Mouse (Mus musculus) intestine, embryonic 14.5 days (tissue): ENCODE measurements around the gene Hoxd8. TPM values are rescaled to one million over a fixed set of nuclear protein-coding genes. Genes with fewer than 3 reads are reported as not detected.

Experiments
- ATAC-seq: fragments of 200-750 bp; cut with Nextera tagmentation; replicated peaks from 2 replicates; pipeline ENCODE4 v1.8.0; 2017; ENCODE audit warnings: low read depth, moderate number of reproducible peaks, moderate TSS enrichment, moderate library complexity; ENCODE audit not compliant: low FRiP score, low TSS enrichment
- DNase-seq: peaks from one replicate; pipeline ENCODE4 v3.0.0-alpha.2; 2018; ENCODE audit warnings: low spot score
- H3K27ac ChIP-seq: fragments of 300-500 bp; sonication (generic); 2 replicates; pipeline ENCODE4 v1.5.1; 2014; ENCODE audit warnings: low read depth, mild to moderate bottlenecking, control low read depth
- H3K27me3 ChIP-seq: fragments of 300-500 bp; sonication (generic); replicated peaks from 2 replicates; pipeline ENCODE4 v1.6.1; 2014; ENCODE audit warnings: low read length, control low read depth; ENCODE audit not compliant: control insufficient read depth, insufficient read depth
- H3K36me3 ChIP-seq: fragments of 300-500 bp; sonication (generic); 2 replicates; pipeline ENCODE4 v1.6.1; 2014; ENCODE audit warnings: low read length, control low read depth; ENCODE audit not compliant: control insufficient read depth, insufficient read depth
- H3K4me1 ChIP-seq: fragments of 300-500 bp; sonication (generic); replicated peaks from 2 replicates; pipeline ENCODE4 v1.6.1; 2014; ENCODE audit warnings: low read length, control low read depth, mixed read lengths; ENCODE audit not compliant: control insufficient read depth, insufficient read depth
- H3K4me2 ChIP-seq: fragments of 300-500 bp; sonication (generic); 2 replicates; pipeline ENCODE4 v1.6.1; 2014; ENCODE audit warnings: low read length
- H3K4me3 ChIP-seq: fragments of 300-500 bp; sonication (generic); 2 replicates; pipeline ENCODE4 v1.5.1; 2014; ENCODE audit warnings: low read depth, low read length, control low read depth, mixed read lengths
- H3K9ac ChIP-seq: fragments of 300-500 bp; sonication (generic); 2 replicates; pipeline ENCODE4 v1.6.1; 2014; ENCODE audit warnings: mild to moderate bottlenecking, low read length
- H3K9me3 ChIP-seq: fragments of 300-500 bp; sonication (generic); 2 replicates; pipeline ENCODE4 v1.6.1; 2016; ENCODE audit warnings: low read length, control low read depth; ENCODE audit not compliant: control insufficient read depth
- WGBS: fragments of 180-500 bp; shearing (Covaris S2); extraction: QIAGEN DNeasy Blood & Tissue Kit; methylation state at CpG from one replicate; pipeline ENCODE4 v1.1.7; 2014; 5-methylcytosine and 5-hydroxymethylcytosine counted together
- polyA plus RNA-seq: library from polyadenylated mRNA; unstranded; fragments of >200 nt; fragmentation: Nextera tagmentation; extraction: Ambion mirVana; gene quantifications from 2 replicates; pipeline ENCODE4 v1.2.1, GENCODE M21; 2014

Gene Hoxd8
- polyA plus RNA-seq, 1 experiment from 2014 or later: 6.1 TPM

DNA sequence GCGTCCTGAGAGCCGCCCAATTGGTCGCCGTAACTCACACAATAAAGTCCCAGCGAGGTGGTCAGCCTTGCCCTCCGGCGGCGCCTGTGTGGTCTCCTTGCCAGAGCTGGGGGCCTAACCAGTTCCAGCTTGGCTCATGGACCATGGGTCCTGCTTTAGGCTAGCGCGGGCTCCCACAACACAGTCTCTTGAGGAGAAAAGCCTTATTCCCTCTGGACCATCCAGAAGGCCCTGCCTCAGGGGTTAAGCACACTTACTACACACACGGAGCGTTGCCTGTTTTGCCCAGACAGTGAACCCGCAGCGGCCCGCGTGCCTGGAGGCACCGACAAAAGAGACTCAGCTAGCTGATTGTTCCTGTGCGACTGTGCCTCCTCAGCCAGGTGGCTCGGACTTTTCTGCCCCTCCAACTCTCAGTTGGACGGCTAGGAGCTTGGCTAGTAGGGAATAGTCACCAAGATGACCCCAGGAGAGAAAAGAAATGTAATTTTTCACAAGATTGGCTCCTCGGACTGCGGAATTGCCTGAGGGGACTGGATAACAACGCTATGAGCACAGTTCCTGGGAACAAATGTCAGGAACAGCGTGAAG lies 30.5 kb upstream of the Hoxd8 start:
- no peak overlapping the region for H3K9ac ChIP-seq
- DNase-seq (peak; percentile 62), ATAC-seq (no peak)
- no peak overlapping the region for H3K4me3 ChIP-seq
- no peaks in the 10 kb centered on the region for H3K4me1 ChIP-seq
- no peak overlapping the region for H3K4me2 ChIP-seq
- WGBS: 5% methylated on average over 24 of the region's 24 CpGs
- no peak overlapping the region for H3K27ac ChIP-seq
- no peaks in the 10 kb centered on the region for H3K9me3 ChIP-seq
- no peaks in the 10 kb centered on the region for H3K36me3 ChIP-seq
- peaks cover 100% of the 10 kb centered on the region for H3K27me3 ChIP-seq

DNA sequence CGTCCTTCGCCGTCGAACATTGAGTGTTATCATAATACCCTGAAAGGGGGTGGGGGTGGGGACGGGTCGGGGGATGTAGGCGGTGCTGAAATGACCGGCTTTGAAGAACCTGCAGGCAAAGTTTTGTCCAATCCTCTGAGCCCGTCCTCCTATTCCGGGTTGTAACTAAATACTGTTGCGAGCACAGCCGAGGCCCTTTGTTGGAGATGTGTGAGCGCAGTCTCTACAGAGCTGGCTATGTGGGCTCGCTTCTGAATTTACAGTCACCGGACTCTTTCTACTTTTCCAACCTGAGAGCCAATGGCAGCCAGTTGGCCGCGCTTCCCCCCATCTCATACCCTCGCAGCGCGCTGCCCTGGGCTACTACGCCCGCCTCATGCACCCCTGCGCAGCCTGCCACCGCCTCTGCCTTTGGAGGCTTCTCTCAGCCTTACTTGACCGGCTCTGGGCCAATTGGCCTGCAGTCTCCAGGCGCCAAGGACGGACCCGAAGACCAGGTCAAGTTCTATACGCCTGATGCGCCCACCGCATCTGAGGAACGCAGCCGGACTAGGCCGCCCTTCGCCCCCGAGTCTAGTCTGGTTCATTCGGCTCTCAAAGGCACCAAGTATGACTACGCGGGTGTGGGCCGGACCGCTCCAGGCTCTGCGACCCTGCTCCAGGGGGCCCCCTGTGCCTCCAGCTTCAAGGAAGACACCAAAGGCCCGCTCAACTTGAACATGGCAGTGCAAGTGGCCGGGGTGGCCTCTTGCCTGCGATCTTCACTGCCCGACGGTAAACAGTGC lies 29.3 kb upstream of the Hoxd8 start, which contains the start of gene Hoxd12:
Hoxd12 (plus strand) TSS at position 133 of the 785 bp plus-strand sequence.
- DNase-seq (peak; percentile 68), ATAC-seq (no peak)
- Histone ChIP-seq H3K4me2 (peak within 1 kb of the TSS; percentile 18; the same call in 1 of the 2 replicates), H3K4me1 (no peaks in the 10 kb centered on the region), H3K36me3 (no peaks in the 10 kb centered on the region), H3K9ac (no peak within 1 kb of the TSS), H3K27me3 (peaks cover 100% of the 10 kb centered on the region), H3K27ac (no peak within 1 kb of the TSS), H3K4me3 (no peak within 1 kb of the TSS; the same call in 1 of the 2 replicates), H3K9me3 (no peaks in the 10 kb centered on the region)
- 2% methylated on average over 47 of the region's 47 CpGs for WGBS

DNA sequence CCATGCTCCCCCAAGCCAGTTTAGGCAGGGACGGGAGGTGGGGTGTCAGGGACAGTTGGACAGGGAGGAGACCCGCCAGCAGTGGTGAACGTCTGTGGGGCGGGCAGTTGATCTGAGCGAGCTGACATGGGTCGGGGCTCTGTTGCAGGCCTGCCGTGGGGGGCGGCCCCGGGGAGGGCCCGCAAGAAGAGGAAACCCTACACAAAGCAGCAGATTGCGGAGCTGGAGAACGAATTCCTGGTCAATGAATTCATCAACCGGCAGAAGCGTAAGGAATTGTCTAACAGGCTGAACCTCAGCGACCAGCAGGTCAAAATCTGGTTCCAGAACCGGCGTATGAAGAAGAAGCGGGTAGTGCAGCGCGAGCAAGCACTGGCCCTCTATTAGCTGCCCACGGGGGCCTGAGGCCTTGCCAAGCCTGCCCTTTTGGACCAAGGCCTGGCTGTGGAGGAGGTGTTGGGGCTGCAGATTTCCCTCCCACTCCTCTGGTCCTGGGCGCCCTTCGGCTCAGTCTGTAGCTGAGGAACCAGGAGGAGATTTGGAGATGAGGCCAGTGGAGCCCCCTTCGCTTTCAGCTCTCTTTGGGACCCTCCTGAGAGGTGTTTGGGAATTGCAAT lies 28.6 kb upstream of the Hoxd8 start:
- DNase-seq: no peak
- Histone ChIP-seq H3K9ac (no peak overlapping the region), H3K9me3 (no peaks in the 10 kb centered on the region), H3K27me3 (peaks cover 100% of the 10 kb centered on the region), H3K4me2 (peak overlapping the region; percentile 18; the same call in 1 of the 2 replicates), H3K4me3 (no peak overlapping the region; the same call in 1 of the 2 replicates), H3K36me3 (no peaks in the 10 kb centered on the region), H3K27ac (no peak overlapping the region), H3K4me1 (no peaks in the 10 kb centered on the region)
- no peak for ATAC-seq
- WGBS: 3% methylated on average over 24 of the region's 24 CpGs

DNA sequence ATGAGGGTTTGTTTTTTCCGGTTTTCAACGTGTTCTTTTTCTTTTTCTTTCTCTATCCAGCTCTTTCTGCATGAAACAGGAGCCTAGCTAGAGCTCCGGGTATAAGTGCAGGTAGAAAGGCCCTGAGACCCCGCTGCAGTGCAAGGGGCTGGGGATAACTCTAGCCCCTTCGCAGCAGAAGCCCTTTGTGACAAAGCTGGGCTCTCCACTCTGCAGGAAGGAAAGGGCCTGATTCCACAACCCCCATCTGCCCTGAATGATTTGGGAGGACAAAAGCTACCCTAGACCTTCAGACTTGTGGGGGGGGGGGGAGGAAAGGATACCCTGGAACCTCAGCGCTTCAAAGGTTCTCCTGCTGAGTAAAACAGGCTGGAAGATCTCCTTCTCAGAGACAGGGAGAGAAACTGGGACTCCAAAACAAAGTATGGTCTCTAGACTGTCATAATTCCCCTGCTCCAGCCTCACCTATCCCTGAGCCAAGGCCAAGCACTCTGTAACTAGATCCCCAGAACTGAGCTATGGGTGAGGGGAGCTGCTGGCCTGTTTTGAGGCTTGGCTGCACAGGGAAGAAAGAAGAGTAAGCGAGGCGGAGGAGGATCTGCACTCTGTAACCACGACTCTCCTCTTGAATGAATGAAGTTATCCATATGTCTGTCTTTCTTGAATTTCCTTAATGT lies 27.9 kb upstream of the Hoxd8 start:
- H3K4me2 ChIP-seq: peak overlapping the region; percentile 18; the same call in 1 of the 2 replicates
- H3K27ac ChIP-seq: no peak overlapping the region
- H3K9me3 ChIP-seq: no peaks in the 10 kb centered on the region
- DNase-seq (peak; percentile 56), ATAC-seq (no peak)
- 6% methylated on average over 9 of the region's 9 CpGs for WGBS
- H3K4me1 ChIP-seq: no peaks in the 10 kb centered on the region
- peaks cover 100% of the 10 kb centered on the region for H3K27me3 ChIP-seq
- no peak overlapping the region for H3K4me3 ChIP-seq
- H3K36me3 ChIP-seq: no peaks in the 10 kb centered on the region
- no peak overlapping the region for H3K9ac ChIP-seq

DNA sequence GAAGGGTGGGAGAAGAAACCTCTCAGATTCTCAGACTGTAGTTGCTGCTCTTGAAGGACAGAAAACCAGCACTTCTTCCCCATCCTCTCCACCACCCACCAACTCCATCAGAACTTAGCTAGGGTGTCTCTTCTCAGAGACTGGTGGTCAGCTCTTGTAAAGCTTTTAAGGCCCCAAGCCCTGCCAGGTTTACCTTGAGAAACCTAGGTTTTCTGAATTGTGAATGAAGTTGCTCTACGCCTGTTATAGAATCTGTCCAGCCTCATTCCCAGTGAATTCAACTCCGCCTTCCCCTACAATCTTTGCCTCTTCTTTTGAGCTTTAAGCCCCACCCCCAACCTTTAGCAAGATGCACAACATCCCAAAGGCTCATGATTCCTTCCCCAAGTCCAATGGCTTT lies 27.3 kb upstream of the Hoxd8 start:
- Histone ChIP-seq H3K9me3 (no peaks in the 10 kb centered on the region), H3K4me3 (no peak overlapping the region), H3K27ac (no peak overlapping the region), H3K4me2 (no peak overlapping the region), H3K9ac (no peak overlapping the region), H3K27me3 (peaks cover 100% of the 10 kb centered on the region), H3K4me1 (no peaks in the 10 kb centered on the region; the same call in 1 of the 2 replicates), H3K36me3 (no peaks in the 10 kb centered on the region)
- WGBS: 21% methylated on average over 2 of the region's 2 CpGs
- ATAC-seq (no peak), DNase-seq (peak; percentile 61)

DNA sequence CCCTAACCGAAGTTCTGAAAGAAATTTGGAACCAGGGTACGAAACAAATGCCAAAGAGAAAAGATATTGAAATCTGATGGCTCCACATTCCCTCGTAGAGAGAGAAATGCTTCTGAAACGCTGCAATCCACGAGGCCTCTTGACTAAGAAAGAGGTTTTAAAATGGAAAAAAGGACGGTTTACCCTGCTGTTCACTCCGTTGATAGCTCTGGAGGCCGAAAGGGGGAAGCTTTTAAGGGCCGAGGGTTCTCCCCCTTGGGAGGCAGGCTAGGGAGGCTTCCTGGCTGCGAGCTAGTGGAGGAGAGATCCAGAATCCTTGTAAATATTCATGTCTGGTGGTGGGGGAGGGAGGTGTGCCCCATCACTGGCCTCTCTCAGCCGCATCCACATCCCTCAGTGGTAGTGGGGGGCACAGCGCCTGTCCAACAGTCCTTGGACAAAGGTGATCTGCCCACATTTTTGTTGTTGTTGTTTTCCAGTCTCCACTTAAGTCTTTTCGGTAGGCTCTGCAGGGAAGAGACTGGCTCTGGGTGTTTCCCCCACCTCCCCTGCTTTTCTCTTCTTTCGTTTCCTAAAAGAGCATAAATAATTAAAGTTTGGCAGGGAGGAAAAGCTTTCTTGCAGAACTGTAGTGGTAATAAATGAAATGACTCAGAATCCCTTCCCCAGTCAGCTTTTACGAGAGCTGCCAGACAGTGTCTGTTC lies 25.4 kb upstream of the Hoxd8 start, which contains the start of gene Hoxd11:
Hoxd11 (plus strand) TSS at position 667 of the 705 bp plus-strand sequence.
- Histone ChIP-seq H3K4me2 (peak within 1 kb of the TSS; percentile 18; the same call in 1 of the 2 replicates), H3K4me3 (peak within 1 kb of the TSS; percentile 27), H3K27me3 (peaks cover 100% of the 10 kb centered on the region), H3K36me3 (no peaks in the 10 kb centered on the region), H3K4me1 (no peaks in the 10 kb centered on the region; the same call in 1 of the 2 replicates), H3K9me3 (no peaks in the 10 kb centered on the region), H3K9ac (no peak within 1 kb of the TSS), H3K27ac (peak within 1 kb of the TSS; percentile 19; the same call in 1 of the 2 replicates)
- ATAC-seq (no peak), DNase-seq (peak; percentile 58)
- WGBS: 2% methylated on average over 15 of the region's 15 CpGs

DNA sequence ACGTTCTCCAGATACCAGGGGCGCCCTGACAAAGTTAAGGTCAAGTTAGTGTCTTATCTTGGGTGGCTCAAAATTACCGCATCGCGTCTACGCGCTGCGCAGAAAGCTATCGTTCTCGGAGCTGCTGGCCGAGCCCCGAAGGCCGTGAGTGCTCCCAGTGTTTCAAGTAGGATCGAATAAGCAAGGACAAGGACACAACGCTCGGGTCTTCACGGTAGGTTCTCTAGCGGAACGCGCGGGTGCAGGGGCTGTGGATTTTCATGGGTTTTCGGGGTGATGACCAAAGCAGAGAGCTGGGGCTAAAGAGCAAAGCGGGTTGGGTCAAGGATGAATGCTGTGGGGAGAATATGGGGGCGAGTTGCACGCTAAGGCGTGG lies 24.8 kb upstream of the Hoxd8 start:
- WGBS: 1% methylated on average over 26 of the region's 26 CpGs
- ATAC-seq (no peak), DNase-seq (peak; percentile 75)
- H3K27me3 ChIP-seq: peaks cover 100% of the 10 kb centered on the region
- H3K4me1 ChIP-seq: no peaks in the 10 kb centered on the region; the same call in 1 of the 2 replicates
- no peaks in the 10 kb centered on the region for H3K36me3 ChIP-seq
- H3K27ac ChIP-seq: peak overlapping the region; percentile 19; the same call in 1 of the 2 replicates
- H3K4me3 ChIP-seq: peak overlapping the region; percentile 27
- H3K9me3 ChIP-seq: no peaks in the 10 kb centered on the region
- H3K9ac ChIP-seq: no peak overlapping the region
- H3K4me2 ChIP-seq: peak overlapping the region; percentile 18; the same call in 1 of the 2 replicates
